Mouse (Mus musculus): ENCODE data around the gene Plpp2. TPM values are rescaled to one million over a fixed set of nuclear protein-coding genes. Genes with fewer than 3 reads are reported as not detected.

The Plpp2 gene
- polyA plus RNA-seq, 1 experiment, result 8.7 TPM

DNA sequence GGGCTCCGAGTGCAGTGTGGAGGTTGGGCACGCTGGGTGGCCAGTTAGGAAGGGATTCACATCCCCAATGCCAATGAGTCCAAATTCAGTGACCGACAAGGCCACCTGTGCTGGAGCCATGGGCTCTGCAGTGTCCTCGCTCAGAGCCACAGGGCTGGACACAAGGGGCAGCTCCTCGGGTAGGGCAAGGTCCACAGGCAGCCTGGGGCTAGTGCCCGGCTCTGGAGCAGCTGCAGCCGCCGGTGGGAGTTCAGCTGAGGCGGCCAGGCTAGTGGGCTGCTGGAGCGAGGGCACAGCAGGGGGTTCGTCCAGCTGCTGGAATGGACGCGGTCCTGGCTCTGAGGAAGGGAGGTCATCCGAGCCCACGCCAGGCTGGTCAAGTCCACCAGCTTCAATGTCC is 7.9 kb upstream of the Plpp2 start:
- no peak overlapping the region for H3K27ac ChIP-seq (ENCODE audit: control insufficient read depth, insufficient read depth, low read length)
- H3K4me1 ChIP-seq (replicated peaks; ENCODE audit: control insufficient read depth, insufficient read depth, low read length), result peaks cover 6% of the 10 kb centered on the region
- H3K36me3 ChIP-seq (ENCODE audit: control insufficient read depth, insufficient read depth, low read length), result peaks cover 9% of the 10 kb centered on the region
- DNase-seq, result no peak
- 97% methylated on average over 15 of the region's 15 CpGs for WGBS
- no peaks in the 10 kb centered on the region for H3K27me3 ChIP-seq (ENCODE audit: control insufficient read depth, insufficient read depth, low read length)
- no peak overlapping the region for H3K4me3 ChIP-seq (ENCODE audit: control insufficient read depth, insufficient read depth, low read length)
- no peak for TF ChIP-seq CTCF (IDR thresholded peaks at IDR 0.05; ENCODE audit: borderline replicate concordance, control insufficient read depth, extremely low read depth, insufficient read depth, low read length, poor library complexity)

DNA sequence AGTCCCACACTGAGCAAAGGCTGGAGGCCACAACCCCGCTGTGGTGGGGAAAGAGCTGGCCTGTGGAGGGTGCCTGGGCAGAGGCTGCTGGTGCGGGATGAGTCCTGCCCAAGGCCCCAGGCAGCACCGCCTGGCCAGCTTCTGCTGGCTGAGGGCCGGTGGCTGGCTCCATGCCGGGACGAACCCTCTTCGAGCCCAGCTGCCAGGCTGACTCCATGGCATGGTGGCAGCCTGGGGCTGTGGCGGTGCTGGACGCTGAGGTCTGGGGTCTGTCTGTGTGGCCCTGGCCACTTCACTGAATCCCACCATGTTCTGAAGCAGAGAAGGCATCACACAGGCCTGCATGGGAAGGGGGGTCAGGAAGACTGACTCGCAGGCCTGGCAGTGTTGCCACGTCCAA is 7.2 kb upstream of the Plpp2 start:
- H3K27me3 ChIP-seq (ENCODE audit: control insufficient read depth, insufficient read depth, low read length), result no peaks in the 10 kb centered on the region
- DNase-seq, result no peak
- WGBS, result 97% methylated on average over 11 of the region's 11 CpGs
- TF ChIP-seq CTCF (IDR thresholded peaks at IDR 0.05; ENCODE audit: borderline replicate concordance, control insufficient read depth, extremely low read depth, insufficient read depth, low read length, poor library complexity), result no peak
- TF ChIP-seq POLR2A (IDR thresholded peaks at IDR 0.05; ENCODE audit: control insufficient read depth, extremely low read depth, insufficient read depth, low read length, poor library complexity), result no peak
- H3K27ac ChIP-seq (ENCODE audit: control insufficient read depth, insufficient read depth, low read length), result no peak overlapping the region
- H3K36me3 ChIP-seq (ENCODE audit: control insufficient read depth, insufficient read depth, low read length), result peaks cover 9% of the 10 kb centered on the region
- no peak overlapping the region for H3K4me3 ChIP-seq (ENCODE audit: control insufficient read depth, insufficient read depth, low read length)
- H3K4me1 ChIP-seq (replicated peaks; ENCODE audit: control insufficient read depth, insufficient read depth, low read length), result peaks cover 6% of the 10 kb centered on the region

DNA sequence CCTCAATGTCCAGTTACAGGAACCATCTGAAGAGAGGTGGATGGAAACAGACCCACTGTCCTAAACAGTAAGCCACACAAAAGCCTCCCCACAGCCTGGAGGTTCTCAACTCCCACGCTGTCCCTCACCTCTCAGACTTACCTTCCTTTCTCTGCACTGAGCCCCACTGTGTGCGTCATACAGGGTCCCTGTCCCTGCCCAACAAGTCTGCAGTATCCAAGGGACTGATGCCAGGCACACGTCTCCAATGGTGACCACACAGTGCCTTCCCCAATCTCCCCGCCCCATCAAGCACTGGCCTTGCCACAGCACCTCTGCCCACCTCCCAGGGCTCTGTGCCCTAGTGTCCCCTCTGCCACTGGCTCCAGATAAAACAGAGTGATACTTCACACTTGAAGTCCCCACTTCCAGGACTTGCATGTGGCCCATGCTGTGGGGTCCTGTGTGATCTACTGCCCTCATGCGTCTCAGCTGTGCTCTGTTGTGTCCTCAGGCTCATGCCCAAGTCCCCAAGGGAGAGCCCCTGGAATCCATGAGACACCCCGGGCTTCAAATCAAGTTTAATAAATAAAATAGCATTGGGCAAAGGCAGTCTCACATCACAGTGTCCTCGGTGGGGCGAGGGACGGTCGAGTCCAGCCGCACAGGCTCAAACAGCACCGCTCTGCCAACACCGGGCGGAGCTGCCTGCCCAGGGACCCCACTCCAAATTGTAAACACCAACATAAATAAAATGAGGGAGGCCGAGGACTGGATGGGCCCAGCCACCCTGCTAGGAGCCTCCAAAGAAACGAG is 6.3 kb upstream of the Plpp2 start:
- 97% methylated on average over 16 of the region's 16 CpGs for WGBS
- peaks cover 7% of the 10 kb centered on the region for H3K36me3 ChIP-seq (ENCODE audit: control insufficient read depth, insufficient read depth, low read length)

DNA sequence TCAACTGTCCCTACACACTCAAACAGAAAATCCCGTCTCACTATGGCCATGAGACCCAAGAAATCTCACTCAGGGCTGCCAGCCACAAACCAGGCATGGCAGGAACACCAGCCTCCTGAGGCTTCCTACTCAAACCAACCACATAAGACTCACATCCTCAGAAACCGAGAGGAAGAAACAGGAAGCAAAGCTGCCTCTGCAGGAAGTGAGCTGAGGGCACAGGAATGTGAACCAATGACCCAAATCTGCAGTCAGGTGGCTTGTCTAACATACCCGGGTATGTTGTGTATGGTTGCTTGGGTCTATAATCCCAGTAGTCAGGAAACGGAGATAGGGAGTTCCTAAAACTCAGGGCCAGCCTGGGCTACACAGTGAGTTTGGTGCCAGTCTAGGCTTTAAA is 5.3 kb upstream of the Plpp2 start:
- Histone ChIP-seq H3K36me3 (ENCODE audit: control insufficient read depth, insufficient read depth, low read length) (no peaks in the 10 kb centered on the region; the same call in 1 of the 2 replicates), H3K27me3 (ENCODE audit: control insufficient read depth, insufficient read depth, low read length) (no peaks in the 10 kb centered on the region), H3K27ac (ENCODE audit: control insufficient read depth, insufficient read depth, low read length) (no peak overlapping the region), H3K4me1 (replicated peaks; ENCODE audit: control insufficient read depth, insufficient read depth, low read length) (peaks cover 8% of the 10 kb centered on the region), H3K4me3 (ENCODE audit: control insufficient read depth, insufficient read depth, low read length) (no peak overlapping the region)
- no peak for TF ChIP-seq CTCF (IDR thresholded peaks at IDR 0.05; ENCODE audit: borderline replicate concordance, control insufficient read depth, extremely low read depth, insufficient read depth, low read length, poor library complexity)
- TF ChIP-seq POLR2A (IDR thresholded peaks at IDR 0.05; ENCODE audit: control insufficient read depth, extremely low read depth, insufficient read depth, low read length, poor library complexity), result no peak
- no peak for DNase-seq
- 17% methylated on average over 4 of the region's 4 CpGs for WGBS

More for the DNA sequence above, 6.3 kb upstream of the Plpp2 start:
- TF ChIP-seq CTCF (IDR thresholded peaks at IDR 0.05; ENCODE audit: borderline replicate concordance, control insufficient read depth, extremely low read depth, insufficient read depth, low read length, poor library complexity) (no peak), POLR2A (IDR thresholded peaks at IDR 0.05; ENCODE audit: control insufficient read depth, extremely low read depth, insufficient read depth, low read length, poor library complexity) (no peak)
- Histone ChIP-seq H3K4me3 (ENCODE audit: control insufficient read depth, insufficient read depth, low read length) (no peak overlapping the region), H3K4me1 (replicated peaks; ENCODE audit: control insufficient read depth, insufficient read depth, low read length) (peaks cover 6% of the 10 kb centered on the region), H3K27me3 (ENCODE audit: control insufficient read depth, insufficient read depth, low read length) (no peaks in the 10 kb centered on the region), H3K27ac (ENCODE audit: control insufficient read depth, insufficient read depth, low read length) (no peak overlapping the region)
- no peak for DNase-seq

DNA sequence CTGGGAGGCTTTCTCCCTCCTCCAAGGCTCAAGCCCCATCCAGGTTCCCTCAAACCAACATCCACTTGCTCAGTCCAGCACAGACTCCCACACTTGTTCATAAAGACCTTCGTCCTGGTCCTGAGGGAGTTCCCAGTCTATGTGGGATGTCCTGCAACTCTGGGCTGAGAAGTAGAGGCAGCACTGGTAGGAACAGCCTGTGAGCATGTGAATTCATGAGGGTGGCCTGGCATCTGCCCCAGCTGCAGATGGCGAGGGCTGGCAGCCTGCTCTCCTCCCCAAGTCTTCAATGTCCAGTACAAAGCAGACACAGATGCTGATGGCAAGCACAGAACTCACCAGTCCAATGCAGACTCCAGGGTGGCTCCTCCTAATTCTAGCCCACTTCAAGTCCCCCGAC is 4.7 kb upstream of the Plpp2 start:
- no peak for TF ChIP-seq POLR2A (IDR thresholded peaks at IDR 0.05; ENCODE audit: control insufficient read depth, extremely low read depth, insufficient read depth, low read length, poor library complexity)
- TF ChIP-seq CTCF (IDR thresholded peaks at IDR 0.05; ENCODE audit: borderline replicate concordance, control insufficient read depth, extremely low read depth, insufficient read depth, low read length, poor library complexity), result no peak
- Histone ChIP-seq H3K36me3 (ENCODE audit: control insufficient read depth, insufficient read depth, low read length) (no peaks in the 10 kb centered on the region; the same call in 1 of the 2 replicates), H3K27me3 (ENCODE audit: control insufficient read depth, insufficient read depth, low read length) (no peaks in the 10 kb centered on the region), H3K4me3 (ENCODE audit: control insufficient read depth, insufficient read depth, low read length) (no peak overlapping the region), H3K4me1 (replicated peaks; ENCODE audit: control insufficient read depth, insufficient read depth, low read length) (peaks cover 13% of the 10 kb centered on the region), H3K27ac (ENCODE audit: control insufficient read depth, insufficient read depth, low read length) (no peak overlapping the region)
- 87% methylated on average over 3 of the region's 3 CpGs for WGBS
- no peak for DNase-seq

DNA sequence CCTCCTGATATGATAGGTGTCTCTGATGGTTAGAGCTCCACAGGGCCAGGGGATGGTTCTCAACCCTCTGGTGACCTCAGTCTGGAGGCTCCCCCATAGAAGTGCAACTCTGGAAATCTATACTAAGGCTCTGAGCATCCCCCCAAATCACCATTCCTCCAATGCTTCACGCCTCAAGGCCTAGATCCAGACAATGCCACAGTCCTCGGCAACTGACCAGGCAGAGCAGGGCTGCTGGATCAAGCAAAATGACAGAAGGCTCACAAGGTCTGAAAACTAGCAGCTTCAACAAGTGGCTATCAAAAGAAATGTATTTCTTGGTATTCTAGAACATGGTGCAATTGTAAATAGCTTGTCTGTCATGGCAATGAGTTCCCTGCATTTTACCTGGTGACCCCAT is 4.2 kb upstream of the Plpp2 start:
- Histone ChIP-seq H3K27me3 (ENCODE audit: control insufficient read depth, insufficient read depth, low read length) (no peaks in the 10 kb centered on the region), H3K27ac (ENCODE audit: control insufficient read depth, insufficient read depth, low read length) (no peak overlapping the region), H3K4me3 (ENCODE audit: control insufficient read depth, insufficient read depth, low read length) (no peak overlapping the region), H3K4me1 (replicated peaks; ENCODE audit: control insufficient read depth, insufficient read depth, low read length) (peaks cover 18% of the 10 kb centered on the region), H3K36me3 (ENCODE audit: control insufficient read depth, insufficient read depth, low read length) (no peaks in the 10 kb centered on the region; the same call in 1 of the 2 replicates)
- no peak for DNase-seq
- 98% methylated on average over 2 of the region's 2 CpGs for WGBS
- TF ChIP-seq POLR2A (IDR thresholded peaks at IDR 0.05; ENCODE audit: control insufficient read depth, extremely low read depth, insufficient read depth, low read length, poor library complexity) (no peak), CTCF (IDR thresholded peaks at IDR 0.05; ENCODE audit: borderline replicate concordance, control insufficient read depth, extremely low read depth, insufficient read depth, low read length, poor library complexity) (no peak)

All from thymus, adult 2 months (tissue).